Mouse (Mus musculus) right cerebral cortex, adult 18-20 months (tissue): ENCODE results near the gene Fmo5.

Experiments used
- DNase-seq: peaks from one replicate; pipeline ENCODE4 v3.0.0; 2022; ENCODE audit warnings: mixed read lengths

The Fmo5 gene

GRCm38 (mm10) chr3:97633456-97633855 lies 4.9 kb downstream of the Fmo5 start:
- no peak for DNase-seq

- no peak for DNase-seq
These were observed 5.7 kb downstream of the Fmo5 start for GRCm38 (mm10) chr3:97634288-97634761.

GRCm38 (mm10) chr3:97641396-97641795 lies 12.8 kb downstream of the Fmo5 start:
- no peak for DNase-seq

GRCm38 (mm10) chr3:97642001-97642400 lies 13.4 kb downstream of the Fmo5 start:
- DNase-seq = no peak

- no peak for DNase-seq
These were observed 19.9 kb downstream of the Fmo5 start for GRCm38 (mm10) chr3:97648518-97648917.

GRCm38 (mm10) chr3:97649022-97649421 lies 20.4 kb downstream of the Fmo5 start:
- no peak for DNase-seq

- DNase-seq = no peak
These were observed 20.9 kb downstream of the Fmo5 start for GRCm38 (mm10) chr3:97649469-97649868.

- no peak for DNase-seq
These were observed 23.0 kb downstream of the Fmo5 start for GRCm38 (mm10) chr3:97651604-97652003.

- no peak for DNase-seq
These were observed 25.2 kb downstream of the Fmo5 start for GRCm38 (mm10) chr3:97653781-97654180.

- no peak for DNase-seq
These were observed 26.3 kb downstream of the Fmo5 start for GRCm38 (mm10) chr3:97654901-97655300.

GRCm38 (mm10) chr3:97657655-97658411 lies 29.2 kb downstream of the Fmo5 start, which contains the start of gene Prkab2:
Gene Prkab2 (plus strand): TSS chr3:97658193.
- DNase-seq = peak; percentile 99

GRCm38 (mm10) chr3:97658426-97659193 lies 30.0 kb downstream of the Fmo5 start:
- peak; percentile 84 for DNase-seq

GRCm38 (mm10) chr3:97659746-97660145 lies 31.1 kb downstream of the Fmo5 start:
- no peak for DNase-seq

GRCm38 (mm10) chr3:97661206-97661605 lies 32.6 kb downstream of the Fmo5 start:
- DNase-seq = no peak

- no peak for DNase-seq
These were observed 36.9 kb downstream of the Fmo5 start for GRCm38 (mm10) chr3:97665525-97665924.

- DNase-seq = no peak
These were observed 37.5 kb downstream of the Fmo5 start for GRCm38 (mm10) chr3:97666154-97666553.

- no peak for DNase-seq
These were observed 38.6 kb downstream of the Fmo5 start for GRCm38 (mm10) chr3:97667093-97667675.

- DNase-seq = no peak
These were observed 46.1 kb downstream of the Fmo5 start, which contains the start of gene Gm17651 for GRCm38 (mm10) chr3:97674644-97675110. Gene Gm17651 (minus strand): TSS chr3:97674694.

GRCm38 (mm10) chr3:97676126-97676525 lies 47.5 kb downstream of the Fmo5 start:
- no peak for DNase-seq

- DNase-seq = no peak
These were observed 49.8 kb downstream of the Fmo5 start for GRCm38 (mm10) chr3:97678416-97678815.

- DNase-seq = peak; percentile 81
These were observed 52.2 kb downstream of the Fmo5 start for GRCm38 (mm10) chr3:97680631-97681320.

GRCm38 (mm10) chr3:97681321-97682158 lies 52.9 kb downstream of the Fmo5 start:
- peak; percentile 76 for DNase-seq
